Mouse (Mus musculus) bone marrow, adult 2 months (tissue): ENCODE data around the gene Aire. TPM values are rescaled to one million over a fixed set of nuclear protein-coding genes. Genes with fewer than 3 reads are reported as not detected.
"Not testable (repeated sequence)": the region's sequence is repeated elsewhere in the genome, so short reads cannot be mapped to it uniquely, and the experiment has no call there.

Experiments used
- H3K27ac ChIP-seq: fragments of 200-500 bp; 2 replicates; pipeline ENCODE4 v1.5.1; 2012; ENCODE audit warnings: low read depth, mild to moderate bottlenecking, control low read depth, inconsistent platforms, low read length; ENCODE audit not compliant: control insufficient read depth, poor library complexity, insufficient read depth
- H3K4me1 ChIP-seq: fragments of 200-500 bp; 2 replicates; pipeline ENCODE4 v1.6.1; 2011; ENCODE audit warnings: low read length; ENCODE audit not compliant: control insufficient read depth, insufficient read depth
- H3K4me3 ChIP-seq: fragments of 200-500 bp; replicated peaks from 2 replicates; pipeline ENCODE3; 2011; ENCODE audit warnings: mild to moderate bottlenecking, low read depth, low read length, control low read depth; ENCODE audit not compliant: control insufficient read depth
- CTCF ChIP-seq: fragments of 200-500 bp; IDR thresholded peaks from 2 replicates; pipeline ENCODE4 v1.5.1; 2011; ENCODE audit warnings: low read length, control low read depth; ENCODE audit not compliant: control insufficient read depth, insufficient read depth
- POLR2A ChIP-seq: fragments of 200-500 bp; IDR thresholded peaks from 2 replicates; pipeline ENCODE4 v1.6.1; 2011; ENCODE audit warnings: low read depth, mild to moderate bottlenecking, control low read depth, low read length, borderline replicate concordance; ENCODE audit not compliant: control insufficient read depth
- WGBS: fragments of 180-500 bp; shearing (Covaris S2); methylation state at CpG from one replicate; pipeline ENCODE4 v1.1.7; 2018; 5-methylcytosine and 5-hydroxymethylcytosine counted together
- polyA plus RNA-seq: library from polyadenylated mRNA; stranded (reverse); fragments of >200 nt; gene quantifications from 2 replicates; pipeline ENCODE4 v1.2.4, GENCODE M21; 2011; ENCODE audit warnings: low replicate concordance; ENCODE audit not compliant: missing spikeins, insufficient read depth, insufficient read length

Aire gene
- polyA plus RNA-seq, 1 experiment = not detected

DNA sequence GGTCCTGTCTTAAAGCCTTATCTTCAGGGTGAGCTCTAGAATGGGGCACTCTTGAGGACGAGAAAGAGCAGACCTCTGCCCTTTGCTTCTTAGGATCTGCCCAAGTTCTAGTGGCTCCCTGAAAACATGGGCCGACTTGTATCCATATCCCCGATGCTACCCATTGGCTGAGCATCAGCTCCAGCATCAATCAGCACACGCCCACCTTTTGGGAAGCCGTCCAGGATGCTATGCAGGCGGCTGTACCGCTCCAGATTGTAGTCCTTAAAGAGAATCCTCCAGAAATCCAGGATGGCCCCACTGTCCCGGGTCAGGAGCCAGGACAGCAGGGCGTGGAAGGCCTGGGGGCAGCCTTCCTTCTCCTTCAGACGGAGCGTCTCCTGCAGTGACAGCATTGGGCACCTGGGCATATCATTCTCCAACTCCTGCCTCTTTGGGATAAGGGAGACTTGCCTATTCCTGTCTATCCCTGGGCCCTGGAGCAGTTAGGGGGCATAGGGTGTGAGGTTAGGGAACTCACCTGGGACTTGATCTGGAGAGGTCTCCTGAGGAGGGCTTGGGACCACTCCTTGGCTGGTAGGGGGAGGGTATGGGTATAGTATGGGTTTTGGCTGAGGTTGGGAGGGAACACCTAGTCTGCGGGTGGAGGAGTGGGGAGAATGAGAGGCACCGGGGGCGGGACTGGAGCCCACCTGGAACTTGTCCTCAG is 559 bp downstream of the Aire start:
- Histone ChIP-seq H3K4me3 (no peak overlapping the region), H3K27ac (no peak overlapping the region), H3K4me1 (no peaks in the 10 kb centered on the region; the same call in none of the 2 replicates)
- 77% methylated on average over 14 of the region's 14 CpGs for WGBS
- TF ChIP-seq CTCF (no peak), POLR2A (no peak)

DNA sequence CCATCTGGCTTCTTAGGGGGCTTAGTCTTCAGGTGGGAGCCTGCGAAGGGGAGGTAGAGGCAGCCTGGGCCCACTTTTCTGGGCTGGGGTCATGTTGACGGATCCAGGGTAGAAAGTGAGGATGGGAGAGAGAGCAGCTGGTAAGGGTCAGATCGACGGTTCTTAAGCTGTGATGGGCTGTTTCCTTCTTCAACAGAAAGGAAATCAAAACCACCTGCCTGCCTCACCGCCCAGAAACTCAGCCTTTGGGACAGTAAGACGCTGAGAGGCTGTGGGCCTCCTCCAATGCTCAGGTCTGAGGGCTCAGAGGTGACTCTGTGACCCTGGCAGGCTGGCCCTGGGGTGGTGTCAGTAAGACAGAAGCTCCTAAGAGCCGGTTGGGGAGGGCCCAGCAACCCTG is 1.3 kb downstream of the Aire start:
- 30% methylated on average over 7 of the region's 7 CpGs for WGBS
- H3K27ac ChIP-seq = no peak overlapping the region
- no peak overlapping the region for H3K4me3 ChIP-seq
- TF ChIP-seq CTCF = no peak
- no peak for TF ChIP-seq POLR2A
- no peaks in the 10 kb centered on the region; the same call in none of the 2 replicates for H3K4me1 ChIP-seq

DNA sequence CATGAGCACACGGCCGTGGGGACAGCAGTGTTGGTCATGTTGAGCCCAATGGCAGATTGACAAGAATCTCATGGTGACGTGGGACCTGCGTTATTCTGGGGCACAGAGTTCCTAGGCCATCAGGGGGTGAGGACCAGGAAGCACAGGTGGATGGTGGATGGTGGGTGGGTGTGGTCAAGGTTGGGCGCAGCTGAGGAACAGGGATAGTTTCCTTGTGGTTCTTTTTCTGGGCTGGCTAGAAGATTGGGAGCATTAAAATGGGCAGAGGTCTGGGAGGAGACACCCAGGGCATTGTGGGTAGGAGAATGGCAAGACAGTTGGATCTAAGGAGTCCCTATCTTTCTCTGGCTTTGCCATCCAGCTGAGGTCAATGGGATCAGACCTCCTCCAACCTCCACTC is 1.8 kb downstream of the Aire start, which contains the start of gene Dnmt3l:
TSS of gene Dnmt3l (plus strand) at position 301 of the 400 bp plus-strand sequence.
- Histone ChIP-seq H3K4me1 (no peaks in the 10 kb centered on the region; the same call in none of the 2 replicates), H3K27ac (no peak within 1 kb of the TSS), H3K4me3 (no peak within 1 kb of the TSS)
- TF ChIP-seq POLR2A = no peak
- no peak for TF ChIP-seq CTCF
- 89% methylated on average over 5 of the region's 5 CpGs for WGBS

DNA sequence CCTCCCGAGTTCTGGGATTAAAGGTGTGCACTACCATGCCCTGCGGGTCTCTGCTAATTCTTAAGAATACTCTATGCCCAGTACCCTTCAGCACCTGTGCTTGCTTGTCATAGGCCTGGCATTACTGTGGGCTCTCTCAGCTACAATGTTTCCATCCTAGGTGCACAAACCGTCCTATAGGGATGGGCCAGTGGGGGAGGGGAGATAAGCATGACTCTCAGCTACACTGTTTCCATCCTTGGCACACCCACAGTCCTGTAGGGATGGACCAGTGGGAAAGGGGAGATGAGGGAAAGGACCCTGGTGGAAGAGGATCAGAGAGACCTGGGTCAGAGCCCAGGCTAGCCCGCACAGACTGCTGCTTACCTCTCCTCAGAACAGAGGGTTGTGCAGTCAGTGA is 6.3 kb downstream of the Aire start:
- no peak for TF ChIP-seq CTCF
- no peak for TF ChIP-seq POLR2A
- Histone ChIP-seq H3K27ac (no peak overlapping the region), H3K4me1 (no peaks in the 10 kb centered on the region), H3K4me3 (no peak overlapping the region)
- WGBS = 80% methylated on average over 4 of the region's 4 CpGs

DNA sequence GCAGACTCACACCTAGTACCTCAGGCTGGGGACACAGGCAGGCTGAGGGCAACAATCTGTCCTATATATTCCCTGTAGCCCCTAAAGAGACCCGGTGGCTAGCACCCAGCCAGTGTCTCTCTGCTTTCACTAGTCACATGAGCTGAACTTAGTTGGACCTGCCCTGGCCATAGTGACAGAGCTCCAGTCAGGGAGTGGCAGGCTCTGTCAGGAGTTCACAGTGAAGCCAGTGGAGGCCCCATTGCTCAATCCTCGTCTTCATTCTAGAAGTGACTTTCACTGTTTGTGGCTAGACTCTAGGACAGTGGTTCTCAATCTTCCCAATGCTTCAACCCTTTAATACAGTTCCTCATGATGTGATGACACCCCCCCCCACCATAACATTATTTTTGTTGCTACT is 11.4 kb downstream of the Aire start:
- Histone ChIP-seq H3K4me3 (no peak overlapping the region), H3K27ac (no peak overlapping the region), H3K4me1 (no peaks in the 10 kb centered on the region; the same call in 1 of the 2 replicates)
- WGBS = 41% methylated on average over 2 of the region's 2 CpGs
- TF ChIP-seq CTCF = no peak
- TF ChIP-seq POLR2A = no peak

DNA sequence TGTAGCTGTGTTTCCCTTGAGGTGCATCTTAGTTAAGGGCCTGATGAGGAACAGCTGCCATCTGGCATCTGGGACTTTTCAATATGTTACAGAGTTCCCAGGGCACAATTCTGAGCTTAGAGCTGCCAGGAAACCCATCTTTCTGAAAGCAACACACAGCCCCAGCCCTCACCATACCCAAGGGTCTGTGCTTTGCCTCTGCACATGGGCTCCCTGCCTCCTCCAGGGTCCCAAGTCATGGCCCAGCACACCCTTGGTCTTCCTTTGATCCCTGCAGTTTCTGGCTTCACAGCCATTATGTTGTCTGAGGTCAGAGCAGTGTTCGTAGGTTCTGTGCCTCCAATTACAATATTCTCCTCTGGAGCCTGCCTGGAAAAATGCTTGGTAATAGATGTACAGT is 14.3 kb downstream of the Aire start:
- Histone ChIP-seq H3K27ac (no peak overlapping the region), H3K4me3 (no peak overlapping the region), H3K4me1 (no peaks in the 10 kb centered on the region; the same call in 1 of the 2 replicates)
- 76% methylated on average over 1 of the region's 1 CpGs for WGBS
- TF ChIP-seq POLR2A (no peak), CTCF (no peak)

DNA sequence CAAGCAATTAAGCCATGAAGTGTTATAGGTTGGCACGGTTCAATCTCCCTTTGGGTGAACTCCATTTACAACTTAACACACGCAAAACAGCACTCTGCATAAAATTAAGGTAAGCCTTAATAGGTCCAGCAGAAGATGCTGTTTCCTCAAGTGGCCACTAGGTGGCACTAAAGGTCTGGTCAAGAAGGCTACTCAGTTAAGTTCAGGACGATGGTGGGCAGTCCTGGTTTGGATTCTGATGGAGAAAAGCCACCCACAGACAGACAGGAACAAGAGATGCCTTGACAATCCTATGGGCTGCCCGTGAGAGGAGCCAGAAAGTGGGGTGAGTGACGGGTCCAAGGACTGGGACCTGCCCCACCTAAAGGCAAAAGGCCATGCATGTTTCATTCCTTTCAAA is 15.3 kb downstream of the Aire start:
- no peak overlapping the region for H3K4me3 ChIP-seq
- WGBS = under 1% methylated on average over 5 of the region's 5 CpGs
- no peak for TF ChIP-seq POLR2A
- peak; percentile 68 for TF ChIP-seq CTCF
- H3K4me1 ChIP-seq = no peaks in the 10 kb centered on the region; the same call in 1 of the 2 replicates
- no peak overlapping the region for H3K27ac ChIP-seq

DNA sequence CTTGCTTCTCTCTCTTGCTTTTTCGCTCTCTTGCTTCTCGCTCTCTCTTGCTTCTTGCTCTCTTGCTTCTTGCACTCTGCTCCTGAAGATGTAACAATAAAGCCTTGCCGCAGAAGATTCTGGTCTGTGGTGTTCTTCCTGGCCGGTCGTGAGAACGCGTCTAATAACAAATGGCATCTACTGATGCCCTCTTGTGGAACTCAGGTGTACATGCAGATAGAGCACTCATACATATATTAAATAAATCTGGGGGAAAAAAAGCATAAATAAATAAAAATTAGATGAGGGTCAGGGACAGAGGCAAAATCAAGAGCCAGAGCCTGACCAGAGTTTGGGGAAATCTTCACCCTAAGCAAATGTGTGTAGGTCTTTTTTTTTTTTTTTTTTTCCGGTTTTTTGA is 18.0 kb downstream of the Aire start:
- WGBS = 31% methylated on average over 6 of the region's 8 CpGs
- not testable (repeated sequence) for H3K27ac ChIP-seq, H3K4me1 ChIP-seq, H3K4me3 ChIP-seq

DNA sequence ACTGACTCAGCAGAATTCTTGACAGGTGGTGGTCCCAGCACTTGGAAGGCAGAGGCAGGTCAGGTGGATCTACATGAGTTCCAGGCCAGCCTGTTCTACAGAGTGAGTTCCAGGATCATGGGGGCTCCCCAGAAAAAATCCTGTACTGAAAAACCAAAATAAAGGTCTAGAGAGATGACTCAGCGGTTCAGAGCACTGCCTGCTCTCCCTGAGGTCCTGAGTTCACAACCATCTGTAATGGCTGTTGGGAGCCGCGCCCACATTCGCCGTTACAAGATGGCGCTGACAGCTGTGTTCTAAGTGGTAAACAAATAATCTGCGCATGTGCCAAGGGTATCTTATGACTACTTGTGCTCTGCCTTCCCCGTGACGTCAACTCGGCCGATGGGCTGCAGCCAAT is 23.4 kb downstream of the Aire start:
- 88% methylated on average over 7 of the region's 11 CpGs for WGBS
- H3K4me3 ChIP-seq, H3K4me1 ChIP-seq, H3K27ac ChIP-seq: not testable (repeated sequence)
